Mouse (Mus musculus) frontal cortex, postnatal 14 days (tissue): Measurements from ENCODE around the gene Lrrc45.
"Not testable (repeated sequence)": the region's sequence is repeated elsewhere in the genome, so short reads cannot be mapped to it uniquely, and the experiment has no call there.

Experiments used
- DNase-seq, 2 experiments: peaks; one replicate each; pipeline ENCODE4 v3.0.0; 2022; ENCODE audit warnings: low spot score in 2 of 2

The Lrrc45 gene

GRCm38 (mm10) chr11:120726243-120727168 is 12.8 kb downstream of the Lrrc45 start:
- no peak for DNase-seq

GRCm38 (mm10) chr11:120727169-120727527 is 13.4 kb downstream of the Lrrc45 start, which contains the start of gene Dcxr:
Gene Dcxr (minus strand): TSS chr11:120727281.
- peak; percentile 68 to 71 for DNase-seq

GRCm38 (mm10) chr11:120727564-120727963 is 13.8 kb downstream of the Lrrc45 start:
- DNase-seq: no peak

GRCm38 (mm10) chr11:120728530-120729240 is 15.0 kb downstream of the Lrrc45 start:
- DNase-seq: no peak

- not testable (repeated sequence) for DNase-seq
Measured at GRCm38 (mm10) chr11:120729432-120730050, 15.8 kb downstream of the Lrrc45 start.

GRCm38 (mm10) chr11:120730331-120730870 is 16.7 kb downstream of the Lrrc45 start:
- no peak for DNase-seq

DNA sequence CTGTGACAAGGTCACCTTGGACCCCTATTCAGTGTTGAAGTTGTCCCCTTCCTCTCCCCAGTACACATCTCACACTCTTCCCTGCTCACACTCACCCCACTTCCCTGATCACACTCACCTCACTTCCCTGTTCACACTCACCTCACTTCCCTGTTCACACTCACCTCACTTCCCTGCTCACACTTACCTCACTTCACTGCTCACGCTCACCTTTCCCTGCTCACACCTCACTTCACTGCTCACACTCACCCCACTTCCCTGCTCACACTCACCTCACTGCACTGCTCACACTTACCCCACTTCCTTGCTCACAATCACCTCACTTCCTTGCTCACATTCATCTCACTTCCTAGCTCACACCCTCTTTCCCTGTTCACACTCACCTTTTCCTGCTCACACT is 17.7 kb downstream of the Lrrc45 start:
- no peak for DNase-seq

DNA sequence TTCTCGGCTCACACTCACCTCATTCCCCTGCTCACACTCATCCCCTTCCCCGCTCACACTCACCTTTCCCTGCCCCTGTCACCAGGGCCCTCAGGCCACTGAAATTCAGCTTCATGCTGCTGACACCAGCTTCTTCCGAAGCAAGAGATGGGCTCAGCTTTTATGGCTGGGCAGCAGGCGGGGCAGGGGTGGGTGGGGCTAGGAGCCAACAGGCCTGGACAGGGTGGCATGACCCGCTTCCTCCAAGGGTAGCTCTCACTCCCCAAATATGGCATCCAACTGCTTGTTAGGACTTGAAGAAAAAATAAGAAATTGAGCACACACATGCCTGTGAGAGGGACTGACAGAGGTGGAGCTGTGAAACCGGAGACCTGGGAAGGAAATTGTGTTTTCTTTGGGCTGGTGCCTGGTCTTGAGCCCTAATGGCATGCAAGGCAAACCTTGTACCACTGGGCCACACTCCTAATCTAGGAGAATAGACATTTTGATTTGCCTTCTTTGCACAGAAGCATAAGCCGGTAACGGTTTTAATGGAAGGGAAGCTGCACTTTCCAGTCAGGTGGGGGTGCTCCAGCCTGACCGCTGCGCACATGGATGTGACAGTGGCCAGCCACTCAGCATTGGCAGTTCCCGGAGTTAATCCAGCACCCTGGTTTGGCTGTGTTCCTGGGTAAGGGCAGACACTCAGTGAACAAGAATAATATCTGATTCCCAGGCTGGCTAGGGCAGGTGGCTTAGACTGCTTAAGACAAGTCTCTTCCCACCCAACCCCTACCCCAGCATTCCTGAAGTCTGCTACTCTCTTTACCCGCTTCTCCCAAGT is 18.3 kb downstream of the Lrrc45 start, which contains the start of gene Cbr2:
Cbr2 (minus strand) TSS at position 257 of the 823 bp plus-strand sequence.
- no peak for DNase-seq

GRCm38 (mm10) chr11:120733521-120733920 is 19.8 kb downstream of the Lrrc45 start:
- no peak for DNase-seq

DNA sequence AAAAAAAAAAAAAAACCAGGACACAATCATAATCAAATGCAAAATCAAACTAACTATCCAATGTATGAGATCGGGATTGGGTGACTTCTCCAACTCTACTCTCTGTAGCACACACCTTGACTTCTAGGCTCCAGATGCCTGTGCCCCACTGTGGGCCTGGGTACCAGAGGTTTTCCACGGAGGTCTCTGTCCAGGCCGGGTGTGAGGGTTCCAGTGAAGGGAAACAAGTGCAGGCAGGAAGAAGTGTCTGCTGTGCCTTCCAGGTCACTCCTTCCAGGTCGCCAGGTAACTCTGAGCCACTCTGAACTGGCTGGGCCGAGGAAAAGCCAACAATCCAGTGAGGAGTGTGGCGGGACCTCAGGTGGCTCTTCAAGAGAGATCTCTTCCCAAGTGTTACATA is 22.7 kb downstream of the Lrrc45 start:
- no peak for DNase-seq

DNA sequence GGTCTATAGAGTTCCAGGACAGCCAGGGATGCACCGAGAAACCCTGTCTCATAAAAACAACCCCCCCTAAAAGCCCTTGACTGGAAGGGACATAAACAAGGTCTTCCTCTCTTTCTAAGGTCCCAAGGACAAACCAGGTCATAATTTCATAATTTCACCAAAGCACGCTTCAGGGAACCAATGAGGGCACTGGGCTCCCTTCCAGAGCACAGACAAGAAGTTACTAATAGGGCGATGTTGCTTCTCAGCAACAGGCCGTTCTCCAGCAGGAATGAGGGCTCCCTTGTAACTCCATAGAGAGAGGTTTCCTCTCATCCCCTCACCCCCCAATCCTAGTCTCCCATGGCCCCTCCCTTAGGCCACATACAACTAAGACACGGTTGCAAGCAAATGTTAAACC is 27.3 kb downstream of the Lrrc45 start:
- no peak for DNase-seq

GRCm38 (mm10) chr11:120744121-120744701 is 30.5 kb downstream of the Lrrc45 start:
- no peak for DNase-seq

DNA sequence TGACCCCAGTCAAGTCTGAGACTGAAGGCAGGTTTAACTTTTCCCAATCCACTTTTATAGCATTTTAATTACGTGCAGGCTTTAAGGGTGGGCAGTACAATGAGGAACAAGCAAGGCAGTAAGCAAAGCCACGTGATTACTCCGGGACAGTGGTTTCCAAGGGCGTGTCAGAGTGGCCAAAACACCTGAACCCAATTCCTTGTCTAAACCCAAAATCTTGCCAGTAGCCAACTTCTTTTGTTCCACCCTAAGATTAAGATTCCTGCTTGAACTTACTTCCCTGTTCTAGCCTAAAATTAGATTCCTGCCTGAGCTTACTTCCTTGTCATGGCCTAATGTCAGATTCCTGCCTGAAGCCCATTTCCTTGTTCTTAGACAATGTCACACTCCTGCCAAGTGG is 34.2 kb downstream of the Lrrc45 start:
- no peak for DNase-seq

DNA sequence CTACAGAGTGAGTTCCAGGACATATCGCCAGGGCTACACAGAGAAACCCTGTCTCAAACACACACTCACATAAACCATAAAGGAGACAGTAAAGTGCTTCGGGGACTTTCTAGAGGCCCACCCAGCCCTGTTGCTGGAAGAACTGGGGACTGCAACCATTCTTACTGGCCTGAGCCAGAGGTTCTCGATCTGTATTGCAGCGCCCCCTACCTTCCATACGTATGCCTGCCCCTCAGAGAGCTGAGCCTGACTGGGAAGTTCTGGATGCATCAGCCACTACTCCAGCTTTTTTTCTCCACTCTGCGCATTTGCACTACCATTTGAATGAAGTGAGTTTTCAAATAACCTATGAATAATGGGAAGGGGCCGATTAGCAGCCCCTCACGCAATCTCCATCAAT is 35.7 kb downstream of the Lrrc45 start:
- no peak for DNase-seq

- DNase-seq: no peak
Measured at GRCm38 (mm10) chr11:120751606-120752005, 37.9 kb downstream of the Lrrc45 start.

DNA sequence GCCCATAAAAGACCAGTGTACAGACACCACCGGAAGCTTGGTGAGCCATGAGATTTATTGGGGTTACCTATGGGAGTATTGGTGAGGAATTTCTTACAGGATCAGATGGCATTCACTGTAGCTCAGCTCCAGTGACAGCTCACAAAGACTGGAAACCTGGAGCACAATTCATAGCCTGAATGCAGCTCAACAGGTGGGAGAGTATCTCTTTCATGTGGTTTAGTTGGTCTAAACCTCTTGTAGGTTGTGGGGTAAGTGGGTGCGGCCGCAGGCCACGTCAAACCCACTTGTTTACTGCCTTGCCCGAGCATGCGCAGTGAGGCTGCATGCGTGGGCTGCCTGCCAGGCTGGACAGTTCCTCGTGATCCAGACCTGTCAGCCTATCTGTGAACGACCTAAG is 46.5 kb downstream of the Lrrc45 start:
- DNase-seq: no peak

GRCm38 (mm10) chr11:120761811-120762671 is 48.3 kb downstream of the Lrrc45 start:
- no peak for DNase-seq

DNA sequence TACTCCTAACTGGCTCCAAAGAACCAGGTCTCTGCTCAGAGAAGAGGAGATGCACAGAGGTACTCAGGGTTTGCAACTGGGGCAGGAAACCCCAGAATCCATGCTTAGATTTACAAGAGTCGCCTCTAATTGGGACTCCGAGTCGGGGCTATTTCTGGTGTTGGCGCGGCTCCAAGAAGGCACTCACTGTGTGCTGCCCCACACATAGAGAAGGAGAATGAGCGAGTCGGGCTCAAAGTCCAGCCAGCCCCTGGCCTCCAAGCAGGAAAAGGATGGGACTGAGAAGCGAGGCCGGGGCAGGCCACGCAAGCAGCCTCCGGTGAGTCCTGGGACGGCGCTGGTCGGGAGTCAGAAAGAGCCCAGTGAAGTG is 48.9 kb downstream of the Lrrc45 start, which contains the start of gene Hmga1b:
Hmga1b (plus strand) TSS at position 123 of the 370 bp plus-strand sequence.
- not testable (repeated sequence) for DNase-seq

GRCm38 (mm10) chr11:120763121-120763999 is 49.6 kb downstream of the Lrrc45 start:
- not testable (repeated sequence) for DNase-seq
